Mouse (Mus musculus) forebrain, embryonic 14.5 days (tissue): Measurements from ENCODE around the gene Btbd8. TPM values are rescaled to one million over a fixed set of nuclear protein-coding genes. Genes with fewer than 3 reads are reported as not detected.

ENCODE experiments used
- ATAC-seq: fragments of 200-750 bp; cut with Nextera tagmentation; 2 replicates; pipeline ENCODE4 v1.8.0; 2017; ENCODE audit warnings: mild to moderate bottlenecking, moderate library complexity
- DNase-seq: peaks from one replicate; pipeline ENCODE4 v3.0.0-alpha.2; 2015; ENCODE audit warnings: low spot score
- H3K27ac ChIP-seq: fragments of 300-500 bp; sonication (generic); 2 replicates; pipeline ENCODE4 v1.5.1; 2014; ENCODE audit warnings: low read depth, mild to moderate bottlenecking, control low read depth, low read length, moderate library complexity
- H3K27me3 ChIP-seq: fragments of 300-500 bp; sonication (generic); replicated peaks from 2 replicates; pipeline ENCODE4 v1.6.1; 2014; ENCODE audit warnings: low read length, control low read depth, mixed read lengths; ENCODE audit not compliant: control insufficient read depth, insufficient read depth
- H3K36me3 ChIP-seq: fragments of 300-500 bp; sonication (generic); 2 replicates; pipeline ENCODE4 v1.6.1; 2014; ENCODE audit warnings: low read length, control low read depth; ENCODE audit not compliant: control insufficient read depth, insufficient read depth
- H3K4me1 ChIP-seq: fragments of 300-500 bp; sonication (generic); 2 replicates; pipeline ENCODE4 v1.6.1; 2014; ENCODE audit warnings: antibody characterized with exemption, low read length, control low read depth; ENCODE audit not compliant: control insufficient read depth, insufficient read depth
- H3K4me2 ChIP-seq: fragments of 300-500 bp; sonication (generic); 2 replicates; pipeline ENCODE4 v1.6.1; 2014; ENCODE audit warnings: mild to moderate bottlenecking, control low read depth, low read length
- H3K4me3 ChIP-seq: fragments of 300-500 bp; sonication (generic); 2 replicates; pipeline ENCODE4 v1.5.1; 2014; ENCODE audit warnings: low read depth, low read length, control low read depth
- H3K9ac ChIP-seq: fragments of 300-500 bp; sonication (generic); 2 replicates; pipeline ENCODE4 v1.6.1; 2014; ENCODE audit warnings: mild to moderate bottlenecking, low read length, control low read depth, moderate library complexity
- H3K9me3 ChIP-seq: fragments of 300-500 bp; sonication (generic); replicated peaks from 2 replicates; pipeline ENCODE4 v1.6.1; 2016; ENCODE audit warnings: low read length, control low read depth, mixed read lengths; ENCODE audit not compliant: control insufficient read depth
- WGBS: fragments of 180-500 bp; shearing (Covaris S2); extraction: QIAGEN DNeasy Blood & Tissue Kit; methylation state at CpG from one replicate; pipeline ENCODE4 v1.1.7; 2014; 5-methylcytosine and 5-hydroxymethylcytosine counted together
- polyA plus RNA-seq: library from polyadenylated mRNA; unstranded; fragments of >200 nt; fragmentation: Nextera tagmentation; extraction: Ambion mirVana; gene quantifications from 2 replicates; pipeline ENCODE4 v1.2.1, GENCODE M21; 2014

Btbd8 gene
- polyA plus RNA-seq, 1 experiment from 2014 or later = 16.2 TPM

DNA sequence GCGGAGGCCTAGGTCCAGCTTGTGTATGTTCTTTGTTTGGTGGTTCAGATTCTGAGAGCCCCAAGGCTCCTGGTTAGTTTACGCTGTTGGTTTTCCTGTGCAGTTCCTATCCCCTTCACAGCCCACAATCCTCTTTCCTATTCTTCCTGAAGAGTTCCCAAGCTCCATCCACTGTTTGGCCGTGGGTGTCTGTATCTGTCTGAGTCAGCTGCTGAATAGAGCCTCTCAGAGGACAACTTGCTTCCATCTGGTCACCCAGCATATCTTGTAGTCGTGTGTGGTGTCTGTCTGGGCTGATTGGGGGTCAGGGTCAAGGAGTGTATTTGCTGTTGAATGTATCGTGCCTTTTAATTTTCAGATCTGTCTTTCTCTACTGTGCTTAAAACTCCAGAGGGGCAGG lies 4.1 kb downstream of the Btbd8 start:
- Histone ChIP-seq H3K9me3 (no peaks in the 10 kb centered on the region), H3K27ac (no peak overlapping the region), H3K4me2 (no peak overlapping the region), H3K9ac (no peak overlapping the region), H3K36me3 (no peaks in the 10 kb centered on the region), H3K27me3 (no peaks in the 10 kb centered on the region), H3K4me1 (0 out of 2 replicates have a peak, but pooled peaks cover 4% of the 10 kb centered on the region), H3K4me3 (no peak overlapping the region)
- ATAC-seq = no peak
- 88% methylated on average over 5 of the region's 5 CpGs for WGBS
- DNase-seq = no peak

GRCm38 (mm10) chr5:107444251-107444650 lies 6.5 kb downstream of the Btbd8 start:
- Histone ChIP-seq H3K9me3 (no peaks in the 10 kb centered on the region), H3K27ac (no peak overlapping the region), H3K4me3 (no peak overlapping the region), H3K36me3 (no peaks in the 10 kb centered on the region), H3K9ac (no peak overlapping the region), H3K4me1 (no peaks in the 10 kb centered on the region), H3K27me3 (no peaks in the 10 kb centered on the region), H3K4me2 (no peak overlapping the region)
- 82% methylated on average over 4 of the region's 4 CpGs for WGBS
- ATAC-seq (no peak), DNase-seq (no peak)

DNA sequence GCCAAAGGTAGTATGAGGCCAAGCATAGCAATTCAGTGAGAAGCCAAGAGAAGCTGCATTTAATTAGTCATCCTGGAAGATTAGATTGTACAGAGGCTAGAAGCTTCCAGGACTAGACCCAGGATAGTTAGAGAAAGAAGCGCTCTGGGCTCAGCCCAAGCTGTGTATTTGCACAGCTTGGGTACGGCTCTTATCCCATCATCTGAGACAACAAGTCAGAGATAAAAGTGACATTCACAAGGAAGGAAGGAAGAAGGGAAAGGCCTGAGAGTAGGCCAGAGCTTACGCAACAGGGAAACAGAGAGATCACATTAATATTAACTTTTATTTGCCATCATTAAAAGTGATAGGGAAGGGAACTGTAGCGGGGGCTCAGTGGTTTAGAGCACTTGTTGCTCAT lies 10.2 kb downstream of the Btbd8 start:
- Histone ChIP-seq H3K4me3 (no peak overlapping the region), H3K27me3 (no peaks in the 10 kb centered on the region), H3K36me3 (no peaks in the 10 kb centered on the region), H3K9ac (no peak overlapping the region), H3K4me2 (no peak overlapping the region), H3K4me1 (no peaks in the 10 kb centered on the region), H3K27ac (no peak overlapping the region), H3K9me3 (no peaks in the 10 kb centered on the region)
- 92% methylated on average over 4 of the region's 4 CpGs for WGBS
- peak; percentile 8 for DNase-seq
- no peak for ATAC-seq

- H3K4me2 ChIP-seq = no peak overlapping the region
- H3K9ac ChIP-seq = no peak overlapping the region
- WGBS = 94% methylated on average over 4 of the region's 4 CpGs
- no peak overlapping the region for H3K4me3 ChIP-seq
- no peaks in the 10 kb centered on the region for H3K36me3 ChIP-seq
- no peak overlapping the region for H3K27ac ChIP-seq
- H3K9me3 ChIP-seq = no peaks in the 10 kb centered on the region
- no peak for DNase-seq
- H3K4me1 ChIP-seq = no peaks in the 10 kb centered on the region
- H3K27me3 ChIP-seq = no peaks in the 10 kb centered on the region
- no peak for ATAC-seq
Measured at GRCm38 (mm10) chr5:107448784-107449183, 11.0 kb downstream of the Btbd8 start.

- H3K4me1 ChIP-seq = no peaks in the 10 kb centered on the region
- H3K4me3 ChIP-seq = no peak overlapping the region
- no peaks in the 10 kb centered on the region for H3K36me3 ChIP-seq
- no peaks in the 10 kb centered on the region for H3K9me3 ChIP-seq
- no peak for DNase-seq
- no peak overlapping the region for H3K27ac ChIP-seq
- no peak for ATAC-seq
- 92% methylated on average over 5 of the region's 5 CpGs for WGBS
- no peak overlapping the region for H3K9ac ChIP-seq
- no peak overlapping the region for H3K4me2 ChIP-seq
- H3K27me3 ChIP-seq = no peaks in the 10 kb centered on the region
Measured at GRCm38 (mm10) chr5:107449620-107450019, 11.8 kb downstream of the Btbd8 start.

GRCm38 (mm10) chr5:107450299-107450698 lies 12.5 kb downstream of the Btbd8 start:
- Histone ChIP-seq H3K36me3 (no peaks in the 10 kb centered on the region), H3K4me3 (no peak overlapping the region), H3K4me2 (no peak overlapping the region), H3K9me3 (no peaks in the 10 kb centered on the region), H3K4me1 (no peaks in the 10 kb centered on the region), H3K27me3 (no peaks in the 10 kb centered on the region), H3K27ac (no peak overlapping the region), H3K9ac (no peak overlapping the region)
- DNase-seq = no peak
- WGBS = 95% methylated on average over 5 of the region's 5 CpGs
- ATAC-seq = no peak

DNA sequence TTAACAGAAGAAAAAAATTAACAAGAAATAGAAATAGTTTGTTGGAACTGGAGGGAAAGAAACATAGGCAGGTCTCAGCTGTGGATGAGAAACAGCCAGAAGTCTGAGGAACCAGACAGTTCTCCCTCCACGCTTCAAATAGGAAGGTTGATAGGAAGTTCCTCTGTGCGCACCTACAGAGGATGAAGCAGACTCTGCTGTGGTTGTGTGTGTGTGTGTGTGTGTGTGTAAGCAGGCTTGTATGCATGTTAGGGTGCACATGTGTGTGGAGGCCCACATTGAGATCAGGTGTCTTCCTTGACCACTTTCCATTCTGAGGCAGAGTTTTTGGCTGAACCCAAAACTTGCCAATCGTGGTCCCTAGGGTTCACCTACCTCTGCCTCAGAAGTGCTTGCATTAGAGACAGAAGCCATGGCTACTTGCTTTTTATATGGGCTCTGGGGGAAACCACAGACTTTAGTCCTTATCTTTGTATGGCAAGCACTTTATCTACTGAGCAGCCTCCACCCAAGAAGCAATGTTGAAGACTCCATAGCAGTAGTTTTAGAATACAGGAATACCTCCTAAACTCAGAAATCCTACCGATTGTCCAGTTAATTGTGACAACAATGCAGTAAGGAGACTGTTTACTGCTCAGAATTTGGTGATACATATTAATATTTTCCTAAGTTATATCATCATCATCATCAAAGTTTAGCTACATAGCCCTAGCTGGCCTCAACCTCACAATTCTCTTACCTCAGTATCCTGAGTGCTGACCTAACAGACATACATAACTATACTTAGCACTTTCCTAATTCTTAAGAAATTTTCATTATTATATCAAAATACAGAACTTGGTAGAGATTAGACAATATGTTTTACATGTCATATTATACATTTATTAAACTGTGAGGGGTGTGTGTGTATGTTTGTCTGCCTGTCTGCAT lies 24.6 kb downstream of the Btbd8 start:
- DNase-seq (no peak), ATAC-seq (no peak)
- no peak overlapping the region for H3K27ac ChIP-seq
- no peak overlapping the region for H3K4me2 ChIP-seq
- H3K9me3 ChIP-seq = no peaks in the 10 kb centered on the region
- no peaks in the 10 kb centered on the region for H3K4me1 ChIP-seq
- no peaks in the 10 kb centered on the region for H3K27me3 ChIP-seq
- 91% methylated on average over 4 of the region's 4 CpGs for WGBS
- H3K36me3 ChIP-seq = no peaks in the 10 kb centered on the region
- no peak overlapping the region for H3K9ac ChIP-seq
- H3K4me3 ChIP-seq = no peak overlapping the region

DNA sequence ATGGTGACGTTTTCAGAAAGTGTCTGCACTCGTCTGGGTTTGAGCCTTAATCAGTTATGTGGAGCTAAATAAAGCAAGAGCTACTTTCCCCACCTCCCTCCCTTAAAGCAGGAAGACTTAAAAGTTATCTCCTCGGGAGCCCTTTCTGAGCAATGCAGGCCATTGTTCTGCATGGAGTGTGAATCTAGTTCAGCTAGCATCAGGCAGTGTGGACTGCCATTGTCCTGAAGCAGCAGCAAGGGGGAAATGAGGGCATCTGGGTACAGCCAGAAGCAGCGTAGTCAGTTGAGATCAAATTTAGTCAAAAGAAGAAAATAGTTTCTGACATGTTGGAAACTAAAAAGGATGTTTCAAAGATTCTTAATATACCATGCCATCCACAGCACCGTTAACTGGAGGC lies 28.7 kb downstream of the Btbd8 start:
- Histone ChIP-seq H3K9me3 (no peaks in the 10 kb centered on the region), H3K4me3 (no peak overlapping the region), H3K4me2 (no peak overlapping the region), H3K36me3 (no peaks in the 10 kb centered on the region), H3K4me1 (no peaks in the 10 kb centered on the region), H3K9ac (no peak overlapping the region), H3K27me3 (no peaks in the 10 kb centered on the region), H3K27ac (no peak overlapping the region)
- WGBS = 28% methylated on average over 5 of the region's 5 CpGs
- ATAC-seq (no peak), DNase-seq (peak; percentile 3)

DNA sequence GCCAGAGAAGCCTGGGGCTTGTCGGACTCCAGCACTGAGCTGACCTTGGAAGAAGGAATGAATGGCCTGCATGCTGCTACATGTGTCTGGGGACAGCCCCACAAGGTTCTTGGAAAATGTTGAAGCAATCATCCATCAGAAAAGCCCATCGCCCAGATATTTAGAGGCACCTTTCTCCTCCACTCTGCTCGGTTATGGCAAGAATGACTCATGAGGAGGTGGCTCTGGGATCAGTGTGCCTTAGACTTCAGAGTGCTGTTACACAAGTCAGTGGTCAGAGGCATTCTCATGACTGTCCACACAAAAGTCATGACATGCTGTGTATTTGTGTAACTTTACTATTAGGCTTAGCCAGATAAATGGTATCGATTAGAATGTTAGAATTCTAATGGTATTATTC lies 29.3 kb downstream of the Btbd8 start:
- ATAC-seq = no peak
- Histone ChIP-seq H3K27me3 (no peaks in the 10 kb centered on the region), H3K27ac (no peak overlapping the region), H3K4me2 (no peak overlapping the region), H3K36me3 (no peaks in the 10 kb centered on the region), H3K9ac (no peak overlapping the region), H3K9me3 (no peaks in the 10 kb centered on the region), H3K4me3 (no peak overlapping the region), H3K4me1 (no peaks in the 10 kb centered on the region)
- 72% methylated on average over 4 of the region's 4 CpGs for WGBS
- DNase-seq = no peak
